Mouse (Mus musculus) hindbrain, embryonic 12.5 days (tissue): ENCODE results near the gene Yipf2. TPM values are rescaled to one million over a fixed set of nuclear protein-coding genes. Genes with fewer than 3 reads are reported as not detected.

Experiments
- ATAC-seq: fragments of 200-750 bp; cut with Nextera tagmentation; 2 replicates; pipeline ENCODE4 v1.8.0; 2017; ENCODE audit warnings: moderate TSS enrichment; ENCODE audit not compliant: low FRiP score
- H3K27ac ChIP-seq: fragments of 300-500 bp; sonication (generic); 2 replicates; pipeline ENCODE4 v1.5.1; 2016; ENCODE audit warnings: mild to moderate bottlenecking
- H3K27me3 ChIP-seq: fragments of 300-500 bp; sonication (generic); 2 replicates; pipeline ENCODE4 v1.6.1; 2016; ENCODE audit warnings: mild to moderate bottlenecking
- H3K36me3 ChIP-seq: fragments of 300-500 bp; sonication (generic); 2 replicates; pipeline ENCODE4 v1.6.1; 2016; ENCODE audit warnings: mild to moderate bottlenecking
- H3K4me1 ChIP-seq: fragments of 300-500 bp; sonication (generic); 2 replicates; pipeline ENCODE4 v1.6.1; 2016
- H3K4me2 ChIP-seq: fragments of 300-500 bp; sonication (generic); replicated peaks from 2 replicates; pipeline ENCODE4 v1.6.1; 2016; ENCODE audit warnings: mild to moderate bottlenecking
- H3K4me3 ChIP-seq: fragments of 300-500 bp; sonication (generic); 2 replicates; pipeline ENCODE4 v1.5.1; 2016; ENCODE audit warnings: mild to moderate bottlenecking
- H3K9ac ChIP-seq: fragments of 300-500 bp; sonication (generic); 2 replicates; pipeline ENCODE4 v1.6.1; 2016; ENCODE audit warnings: mild to moderate bottlenecking, moderate library complexity
- H3K9me3 ChIP-seq: fragments of 300-500 bp; sonication (generic); replicated peaks from 2 replicates; pipeline ENCODE4 v1.6.1; 2016; ENCODE audit warnings: mild to moderate bottlenecking
- WGBS: fragments of 180-500 bp; shearing (Covaris S2); methylation state at CpG from one replicate; pipeline ENCODE4 v1.1.7; 2016; 5-methylcytosine and 5-hydroxymethylcytosine counted together
- polyA plus RNA-seq: library from polyadenylated mRNA; unstranded; fragments of >200 nt; fragmentation: Nextera tagmentation; extraction: Ambion mirVana; gene quantifications from 2 replicates; pipeline ENCODE4 v1.2.1, GENCODE M21; 2016

Gene Yipf2
- polyA plus RNA-seq, 1 experiment from 2014 or later = 21.5 TPM

- WGBS = 4% methylated on average over 55 of the region's 69 CpGs
- ATAC-seq = peak; percentile 72
- Histone ChIP-seq H3K4me2 (peak overlapping the region; percentile 98), H3K4me3 (peak overlapping the region; percentile 98), H3K4me1 (peaks cover 29% of the 10 kb centered on the region), H3K27me3 (no peaks in the 10 kb centered on the region), H3K9me3 (no peaks in the 10 kb centered on the region), H3K36me3 (peaks cover 37% of the 10 kb centered on the region), H3K27ac (peak overlapping the region; percentile 86), H3K9ac (peak overlapping the region; percentile 94)
Observed at GRCm38 (mm10) chr9:21593122-21593721, 594 bp upstream of the Yipf2 start.

GRCm38 (mm10) chr9:21591831-21592702 is 561 bp downstream of the Yipf2 start:
- peaks cover 29% of the 10 kb centered on the region for H3K4me1 ChIP-seq
- no peaks in the 10 kb centered on the region for H3K9me3 ChIP-seq
- H3K4me3 ChIP-seq = peak overlapping the region; percentile 98
- no peaks in the 10 kb centered on the region for H3K27me3 ChIP-seq
- ATAC-seq = peak; percentile 84
- H3K9ac ChIP-seq = peak overlapping the region; percentile 94
- H3K4me2 ChIP-seq = peak overlapping the region; percentile 98
- peak overlapping the region; percentile 86 for H3K27ac ChIP-seq
- WGBS = 21% methylated on average over 17 of the region's 17 CpGs
- H3K36me3 ChIP-seq = peaks cover 49% of the 10 kb centered on the region

GRCm38 (mm10) chr9:21591127-21591830 is 1.3 kb downstream of the Yipf2 start:
- no peak for ATAC-seq
- H3K4me3 ChIP-seq = no peak overlapping the region
- no peak overlapping the region for H3K9ac ChIP-seq
- peaks cover 29% of the 10 kb centered on the region for H3K4me1 ChIP-seq
- H3K27ac ChIP-seq = no peak overlapping the region
- peak overlapping the region; percentile 98 for H3K4me2 ChIP-seq
- WGBS = 89% methylated on average over 6 of the region's 6 CpGs
- H3K9me3 ChIP-seq = no peaks in the 10 kb centered on the region
- H3K27me3 ChIP-seq = no peaks in the 10 kb centered on the region
- peaks cover 57% of the 10 kb centered on the region for H3K36me3 ChIP-seq

GRCm38 (mm10) chr9:21589538-21589937 is 3.1 kb downstream of the Yipf2 start:
- no peak overlapping the region for H3K4me2 ChIP-seq
- no peaks in the 10 kb centered on the region for H3K27me3 ChIP-seq
- 94% methylated on average over 5 of the region's 5 CpGs for WGBS
- no peak overlapping the region for H3K27ac ChIP-seq
- H3K36me3 ChIP-seq = peaks cover 60% of the 10 kb centered on the region
- no peak for ATAC-seq
- H3K9ac ChIP-seq = no peak overlapping the region
- no peaks in the 10 kb centered on the region for H3K9me3 ChIP-seq
- H3K4me3 ChIP-seq = no peak overlapping the region
- peaks cover 22% of the 10 kb centered on the region for H3K4me1 ChIP-seq

GRCm38 (mm10) chr9:21588350-21588749 is 4.3 kb downstream of the Yipf2 start:
- Histone ChIP-seq H3K4me1 (peaks cover 10% of the 10 kb centered on the region), H3K27ac (no peak overlapping the region), H3K9ac (no peak overlapping the region), H3K4me2 (no peak overlapping the region), H3K4me3 (no peak overlapping the region), H3K27me3 (no peaks in the 10 kb centered on the region), H3K36me3 (peaks cover 69% of the 10 kb centered on the region), H3K9me3 (no peaks in the 10 kb centered on the region)
- 95% methylated on average over 8 of the region's 8 CpGs for WGBS
- ATAC-seq = no peak

GRCm38 (mm10) chr9:21587678-21588349 is 4.8 kb downstream of the Yipf2 start:
- Histone ChIP-seq H3K9ac (no peak overlapping the region), H3K4me3 (no peak overlapping the region), H3K4me1 (peaks cover 8% of the 10 kb centered on the region), H3K27me3 (no peaks in the 10 kb centered on the region), H3K36me3 (peaks cover 74% of the 10 kb centered on the region), H3K27ac (no peak overlapping the region), H3K4me2 (no peak overlapping the region), H3K9me3 (no peaks in the 10 kb centered on the region)
- no peak for ATAC-seq
- WGBS = 85% methylated on average over 23 of the region's 23 CpGs

- Histone ChIP-seq H3K4me2 (no peak overlapping the region), H3K36me3 (peaks cover 95% of the 10 kb centered on the region), H3K9me3 (no peaks in the 10 kb centered on the region), H3K27ac (no peak overlapping the region), H3K4me3 (no peak overlapping the region), H3K9ac (no peak overlapping the region), H3K27me3 (no peaks in the 10 kb centered on the region), H3K4me1 (no peaks in the 10 kb centered on the region)
- WGBS = 86% methylated on average over 1 of the region's 1 CpGs
- no peak for ATAC-seq
Observed at GRCm38 (mm10) chr9:21585401-21585800, 7.2 kb downstream of the Yipf2 start.

GRCm38 (mm10) chr9:21578226-21578625 is 14.4 kb downstream of the Yipf2 start:
- ATAC-seq = no peak
- H3K36me3 ChIP-seq = peaks cover 88% of the 10 kb centered on the region
- H3K4me1 ChIP-seq = no peaks in the 10 kb centered on the region; the same call in 1 of the 2 replicates
- H3K9me3 ChIP-seq = no peaks in the 10 kb centered on the region
- 75% methylated on average over 3 of the region's 3 CpGs for WGBS
- H3K9ac ChIP-seq = no peak overlapping the region
- no peak overlapping the region for H3K4me2 ChIP-seq
- no peak overlapping the region for H3K27ac ChIP-seq
- H3K4me3 ChIP-seq = no peak overlapping the region
- no peaks in the 10 kb centered on the region for H3K27me3 ChIP-seq

- Histone ChIP-seq H3K4me3 (no peak overlapping the region), H3K27ac (no peak overlapping the region), H3K36me3 (peaks cover 89% of the 10 kb centered on the region), H3K27me3 (no peaks in the 10 kb centered on the region), H3K9ac (no peak overlapping the region), H3K4me2 (no peak overlapping the region), H3K9me3 (no peaks in the 10 kb centered on the region), H3K4me1 (no peaks in the 10 kb centered on the region; the same call in 1 of the 2 replicates)
- ATAC-seq = no peak
- WGBS = 84% methylated on average over 1 of the region's 1 CpGs
Observed at GRCm38 (mm10) chr9:21576286-21576685, 16.3 kb downstream of the Yipf2 start.

- Histone ChIP-seq H3K9ac (no peak overlapping the region), H3K9me3 (no peaks in the 10 kb centered on the region), H3K27ac (no peak overlapping the region), H3K4me3 (no peak overlapping the region), H3K36me3 (peaks cover 88% of the 10 kb centered on the region), H3K4me1 (no peaks in the 10 kb centered on the region; the same call in 1 of the 2 replicates), H3K4me2 (no peak overlapping the region), H3K27me3 (no peaks in the 10 kb centered on the region)
- peak; percentile 29; the same call in 1 of the 2 replicates for ATAC-seq
- WGBS = 92% methylated on average over 10 of the region's 10 CpGs
Observed at GRCm38 (mm10) chr9:21575253-21575652, 17.4 kb downstream of the Yipf2 start.

- no peak overlapping the region for H3K27ac ChIP-seq
- ATAC-seq = peak; percentile 40; the same call in 1 of the 2 replicates
- no peak overlapping the region for H3K4me2 ChIP-seq
- peaks cover 88% of the 10 kb centered on the region for H3K36me3 ChIP-seq
- no peaks in the 10 kb centered on the region for H3K27me3 ChIP-seq
- WGBS = 94% methylated on average over 8 of the region's 8 CpGs
- no peak overlapping the region for H3K4me3 ChIP-seq
- H3K9me3 ChIP-seq = no peaks in the 10 kb centered on the region
- H3K4me1 ChIP-seq = no peaks in the 10 kb centered on the region; the same call in 1 of the 2 replicates
- no peak overlapping the region for H3K9ac ChIP-seq
Observed at GRCm38 (mm10) chr9:21574012-21574801, 18.4 kb downstream of the Yipf2 start.
